Mouse (Mus musculus) frontal cortex, postnatal 14 days (tissue): ENCODE results near the gene Pola2.

Source experiments
- DNase-seq, 2 experiments: peaks; one replicate each; pipeline ENCODE4 v3.0.0; 2022; ENCODE audit warnings: low spot score in 2 of 2

Pola2 gene

DNA sequence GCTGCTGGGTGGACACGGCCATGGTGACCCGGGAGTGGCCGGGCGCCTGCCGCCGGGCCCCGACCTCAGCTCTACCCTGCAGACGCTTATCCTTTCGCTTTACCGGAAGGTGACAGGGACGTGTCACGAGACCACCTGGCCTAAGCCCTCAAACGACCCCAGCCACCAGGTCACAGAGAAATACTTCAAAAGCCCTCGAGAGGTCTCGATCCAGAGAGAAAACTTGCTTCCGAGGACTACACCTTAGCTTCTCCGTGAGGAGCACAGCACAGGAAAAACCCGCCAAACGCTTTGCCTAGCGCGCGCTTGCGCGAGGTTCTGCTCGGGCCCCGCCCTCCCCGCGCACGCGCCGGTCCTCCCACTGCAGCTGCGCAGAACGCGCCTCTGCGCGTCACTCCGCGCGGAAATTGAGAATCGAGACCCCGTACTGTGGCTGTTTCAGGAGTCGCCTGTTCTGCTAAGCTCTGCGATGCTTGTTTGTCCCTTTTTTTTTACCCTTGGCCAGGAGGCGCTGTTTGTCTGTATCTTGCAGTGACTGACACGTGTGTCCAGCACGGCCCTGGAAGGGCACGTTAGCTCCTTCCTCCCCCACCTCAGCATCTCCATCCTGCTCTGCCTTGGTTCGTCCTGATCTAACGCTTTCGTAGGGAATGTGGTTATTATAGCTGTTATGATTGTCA is at the start of gene Pola2:
Gene Pola2 (minus strand): TSS at position 320 of the 680 bp plus-strand sequence.
- peak; percentile 65 to 83 for DNase-seq

DNA sequence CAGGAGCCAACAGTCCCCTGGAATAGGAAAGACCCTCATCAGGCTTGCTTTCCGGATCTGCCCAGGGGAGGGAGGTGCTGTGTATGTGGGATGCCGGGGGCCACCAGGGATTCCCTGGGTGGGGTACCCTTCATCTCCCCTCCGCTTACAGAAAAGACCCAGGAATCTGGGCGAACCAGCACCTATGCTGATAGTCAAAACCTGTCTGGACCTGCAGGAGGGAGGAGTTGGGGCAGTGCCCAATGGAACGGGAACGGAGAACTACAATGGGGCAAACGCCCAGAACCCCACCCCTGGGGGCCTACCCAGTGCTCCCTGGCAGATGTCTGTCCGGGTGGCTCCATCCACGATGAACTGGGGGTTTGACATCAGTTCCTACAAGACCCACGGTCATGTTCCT is 49.7 kb upstream of the Pola2 start:
- DNase-seq, result no peak

DNA sequence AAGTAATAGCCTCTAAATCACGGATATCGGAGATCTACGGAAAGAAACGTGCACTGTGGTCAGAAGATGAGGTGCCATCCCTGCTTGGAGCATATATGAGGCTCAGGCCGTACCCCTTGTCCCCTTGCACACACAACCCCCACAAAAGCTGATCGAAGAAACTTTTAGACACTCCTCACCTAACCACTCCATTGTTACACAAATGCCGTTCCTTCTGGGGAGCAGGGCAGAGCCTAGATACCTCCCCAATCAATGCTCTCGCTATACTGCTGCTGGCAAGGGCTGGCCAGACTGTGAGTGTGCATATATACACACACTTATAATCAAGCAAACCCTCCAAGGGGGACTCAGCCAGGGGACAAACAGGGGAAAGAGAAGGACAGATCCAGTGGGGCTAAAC is 45.1 kb upstream of the Pola2 start:
- no peak for DNase-seq

DNA sequence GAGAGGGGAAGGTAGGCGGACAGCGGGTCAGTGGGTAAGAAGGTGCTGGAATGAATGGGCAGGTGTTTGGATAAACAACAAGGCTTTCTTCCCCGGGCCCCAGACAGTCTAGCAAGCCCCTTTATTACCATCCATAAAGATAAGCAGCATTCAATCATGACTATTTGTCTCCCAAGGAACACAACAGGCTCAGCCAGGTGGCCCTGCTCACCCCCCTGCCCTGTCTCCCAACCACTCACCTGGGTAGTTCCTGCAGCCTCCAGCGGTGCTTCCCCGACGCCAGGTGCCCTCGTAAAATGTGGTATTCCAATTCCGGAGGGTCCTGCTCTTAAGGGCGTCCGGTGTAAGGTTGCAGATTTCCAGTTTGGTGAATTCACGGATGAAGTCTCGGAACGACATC is 43.0 kb upstream of the Pola2 start:
- DNase-seq, result no peak

DNA sequence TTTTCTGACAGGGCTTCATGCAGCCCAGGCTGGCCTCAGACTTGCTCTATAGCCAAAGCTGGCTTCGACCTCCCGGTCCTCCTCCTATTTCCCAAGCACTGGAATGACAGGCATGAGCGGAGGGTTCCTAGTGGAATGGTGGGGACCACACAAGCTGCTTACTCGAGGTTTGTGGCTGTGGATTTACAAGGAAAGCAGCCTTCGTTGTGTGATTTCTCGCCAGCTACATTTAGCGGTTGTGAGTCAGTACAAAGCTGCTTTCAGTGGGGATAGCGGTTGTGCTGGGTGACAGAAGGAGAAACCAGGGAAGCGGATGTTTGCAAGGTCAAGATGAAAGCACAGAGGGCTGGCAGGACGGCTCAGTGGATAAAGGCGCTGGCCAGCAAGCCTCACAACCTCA is 41.5 kb upstream of the Pola2 start:
- DNase-seq, result no peak

DNA sequence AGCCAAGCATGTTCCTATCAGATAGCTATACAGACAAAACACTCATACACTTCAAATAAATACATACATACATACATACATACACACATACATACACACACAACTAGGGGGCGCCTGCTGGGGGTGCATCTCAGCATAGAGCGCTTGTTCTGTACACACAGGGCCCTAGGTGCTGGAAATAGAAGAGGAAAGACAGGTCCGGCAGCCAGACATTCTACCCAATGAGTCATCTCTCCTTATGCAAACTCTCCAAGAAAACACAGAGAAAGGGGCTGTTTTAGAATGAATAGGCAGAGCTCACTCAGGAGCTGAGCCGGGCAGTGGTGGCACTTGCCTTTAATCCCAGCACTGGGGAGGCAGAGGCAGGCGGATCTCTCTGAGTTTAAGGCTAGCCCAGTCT is 36.0 kb upstream of the Pola2 start:
- DNase-seq, result no peak

DNA sequence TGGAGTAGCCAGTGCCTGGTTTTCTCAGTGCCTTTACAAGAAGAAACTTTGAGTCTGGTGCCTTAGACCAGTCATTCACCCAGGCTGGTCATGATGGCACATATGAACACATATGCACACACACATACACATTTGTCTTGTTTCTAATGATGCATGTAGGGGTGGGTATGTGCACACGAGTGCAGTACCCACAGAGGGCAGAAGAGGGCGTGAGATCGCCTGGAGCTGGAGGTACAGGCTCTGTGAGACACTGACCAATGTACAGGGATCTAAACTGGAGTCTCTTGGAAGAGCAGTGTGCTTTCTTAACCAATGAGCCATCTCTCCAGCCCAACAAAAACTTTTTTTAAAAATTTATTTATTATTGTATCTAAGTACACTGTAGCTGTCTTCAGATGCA is 34.2 kb upstream of the Pola2 start:
- DNase-seq, result no peak

DNA sequence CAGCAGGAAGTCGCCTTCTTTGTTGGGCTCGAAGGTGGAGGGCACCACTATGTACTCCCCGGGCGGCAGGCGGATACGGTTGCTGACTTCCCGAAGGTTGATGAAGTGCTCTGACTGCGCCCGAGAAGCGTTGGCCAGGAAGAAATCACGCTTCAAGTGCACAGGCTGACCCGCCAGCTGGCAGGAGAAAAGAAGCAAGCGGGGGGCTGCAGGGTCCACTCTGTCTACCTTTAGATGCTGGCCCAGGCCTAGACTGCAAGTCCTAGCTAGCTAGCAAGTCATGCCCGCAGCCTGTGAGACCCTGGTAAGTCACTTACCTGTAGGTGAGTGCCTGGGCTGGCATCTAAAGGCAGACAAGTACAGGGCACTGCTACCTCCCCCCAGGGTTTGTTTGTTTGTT is 30.7 kb upstream of the Pola2 start:
- DNase-seq, result no peak

DNA sequence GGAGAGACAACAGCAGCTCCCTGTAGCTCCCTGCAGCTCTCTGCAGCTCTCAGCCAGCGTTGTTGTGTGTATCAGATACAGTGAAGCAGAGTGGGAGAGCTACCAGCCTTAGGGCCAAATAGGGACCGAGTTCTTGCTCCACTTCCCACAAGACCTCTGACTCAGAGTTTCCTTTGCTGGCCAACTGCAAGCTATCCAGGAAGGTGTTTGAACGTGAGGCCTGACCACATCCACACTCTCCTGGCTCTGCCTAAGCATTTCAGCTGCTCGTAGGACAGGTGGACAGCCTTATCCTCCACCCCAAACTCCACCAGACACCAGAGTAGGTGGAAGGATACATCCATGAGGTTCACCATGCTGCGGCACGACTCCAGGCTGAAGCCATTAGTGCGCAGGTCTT is 28.0 kb upstream of the Pola2 start:
- DNase-seq, result no peak

DNA sequence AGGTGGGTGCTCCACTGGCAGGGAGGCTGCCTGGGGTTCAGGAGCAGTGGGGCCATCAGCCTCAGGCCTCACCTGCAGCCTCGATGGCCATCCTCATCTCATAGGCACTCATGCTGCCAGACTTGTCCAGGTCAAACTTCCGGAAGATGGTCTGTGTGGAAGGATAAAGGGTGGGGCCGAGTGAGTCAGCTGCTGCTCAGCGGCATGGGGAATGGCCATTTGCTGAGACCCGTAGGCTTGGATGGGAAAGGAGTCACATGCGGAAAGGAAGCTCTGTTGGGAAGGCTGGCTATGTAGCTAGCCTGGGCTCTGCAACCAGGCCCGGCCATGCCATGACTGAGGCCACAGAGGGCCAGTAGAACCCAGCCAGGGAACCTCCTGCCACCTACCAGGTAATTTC is 27.5 kb upstream of the Pola2 start:
- DNase-seq, result no peak

DNA sequence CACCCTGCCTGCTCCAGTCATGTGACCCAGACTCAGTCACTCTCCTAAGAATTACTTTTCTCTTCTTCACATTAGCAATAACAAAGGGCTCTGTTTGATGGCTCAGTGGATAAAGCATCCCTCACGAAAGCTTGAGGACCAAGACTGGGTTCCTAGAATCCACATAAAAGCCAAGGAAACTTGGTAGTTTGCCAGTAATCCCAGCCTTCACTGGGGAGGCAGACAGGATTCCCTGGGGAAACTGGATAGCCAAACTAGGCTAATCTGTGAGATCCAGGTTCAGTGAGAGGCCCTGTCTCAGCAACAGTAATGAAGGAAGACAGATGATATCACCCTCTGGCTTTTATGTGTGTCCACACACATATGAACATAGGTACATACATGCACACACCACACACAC is 26.9 kb upstream of the Pola2 start:
- DNase-seq, result no peak

DNA sequence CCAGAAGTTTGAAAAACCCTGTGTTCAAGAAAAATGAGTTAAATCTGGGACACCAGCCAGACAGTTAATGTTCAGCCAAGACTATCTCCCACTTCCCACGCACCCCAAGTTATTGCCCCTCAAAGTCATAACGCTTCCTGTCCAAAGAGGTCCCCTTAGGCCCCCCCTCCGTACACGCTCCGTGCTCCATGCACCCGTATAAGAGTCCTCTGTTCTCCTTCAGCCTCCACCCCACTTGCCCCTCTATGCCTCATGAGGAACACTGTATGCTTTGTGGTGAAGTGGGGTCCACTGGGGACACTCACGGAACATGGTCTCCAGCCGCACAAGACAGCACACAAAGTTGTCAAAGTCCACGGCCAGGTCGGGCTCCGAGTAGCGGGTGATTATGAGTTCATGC is 26.0 kb upstream of the Pola2 start:
- DNase-seq, result no peak

DNA sequence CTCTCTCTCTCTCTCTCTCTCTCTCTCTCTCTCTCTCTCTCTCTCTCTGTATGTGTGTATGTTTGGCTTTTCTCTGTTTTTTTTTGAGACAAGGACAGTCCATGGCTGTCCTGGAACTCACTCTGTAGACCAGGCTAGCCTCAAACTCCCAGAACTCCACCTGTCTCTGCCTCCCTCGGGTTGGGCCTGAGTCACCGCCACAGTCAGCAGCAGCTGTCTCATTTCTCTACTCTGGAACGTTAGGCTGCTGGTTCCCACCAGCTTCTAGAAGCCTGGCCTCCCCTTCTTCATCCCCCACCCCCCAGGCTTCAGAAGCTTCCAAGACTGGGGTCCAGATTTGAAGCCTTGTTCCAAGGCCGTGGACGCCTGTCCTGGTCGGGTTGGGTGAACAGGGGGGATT is 25.6 kb upstream of the Pola2 start:
- DNase-seq, result no peak

DNA sequence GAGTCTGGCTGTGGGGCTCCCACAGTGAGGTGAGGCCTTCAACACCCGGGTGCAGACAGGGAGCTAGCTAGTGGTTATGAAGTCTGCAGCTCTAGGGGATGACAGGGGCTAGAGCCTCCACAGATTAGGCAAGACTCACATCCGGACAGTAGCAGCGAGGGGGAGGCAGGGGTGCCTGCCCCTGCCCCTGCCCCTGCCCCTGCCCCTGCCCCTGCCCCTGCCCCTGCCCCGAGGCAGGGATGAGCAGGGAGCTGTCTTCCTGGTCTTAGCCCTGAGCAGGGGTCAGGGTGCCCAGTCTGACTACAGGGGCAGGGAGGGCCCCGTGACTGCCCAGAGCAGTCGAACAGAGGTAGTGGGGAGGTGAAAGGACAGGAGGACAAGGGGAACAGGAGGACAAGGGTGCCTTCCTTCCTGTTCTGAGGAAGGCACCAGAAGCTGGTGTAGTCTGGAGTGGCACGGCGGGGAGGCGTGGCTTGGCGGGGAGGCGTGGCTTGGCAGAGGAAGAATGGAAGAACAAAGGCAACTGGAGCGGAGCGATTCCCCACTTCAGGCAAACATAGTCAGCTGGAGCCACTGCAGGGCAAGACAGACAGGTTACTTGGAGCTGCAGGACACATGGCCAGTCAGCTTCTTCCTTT is 24.9 kb upstream of the Pola2 start:
- DNase-seq, result peak; percentile 30 to 62

DNA sequence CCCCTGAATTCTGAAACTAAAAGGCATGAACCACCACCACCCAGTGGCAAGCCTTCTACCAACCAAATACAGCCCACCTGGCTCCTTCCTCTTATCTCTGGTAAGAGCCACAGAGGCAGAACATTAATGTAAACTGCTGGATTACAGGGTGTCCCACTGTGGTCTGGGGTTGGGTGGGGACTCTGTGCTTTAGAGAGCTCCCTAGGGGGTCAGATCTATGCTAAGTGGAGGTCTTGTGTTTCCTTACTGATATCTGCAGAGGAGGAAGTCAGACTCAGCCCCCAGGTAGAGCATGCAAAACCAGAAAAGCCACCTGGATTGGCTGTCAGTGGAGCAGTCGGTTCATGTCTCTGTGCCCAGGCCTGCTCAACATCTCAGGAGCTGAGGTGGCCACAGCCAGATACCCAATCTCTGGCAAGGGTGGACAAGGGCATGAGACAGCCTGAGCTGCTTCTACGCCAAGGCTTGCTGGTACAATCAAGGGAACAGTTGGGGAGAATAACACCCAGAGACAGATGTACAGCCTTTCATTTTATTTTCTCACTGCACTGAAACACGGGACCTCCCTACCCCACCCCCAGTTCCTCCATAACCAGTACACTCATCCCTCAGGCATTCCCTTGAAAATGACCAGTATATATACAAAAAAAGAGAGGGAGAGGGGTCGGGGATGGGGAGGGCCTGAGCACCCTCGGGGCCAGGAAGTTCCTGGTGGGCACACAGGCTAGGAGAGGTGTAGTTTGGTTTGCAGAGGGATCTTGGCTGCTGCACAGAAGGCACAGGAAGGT is 24.2 kb upstream of the Pola2 start:
- DNase-seq, result no peak

DNA sequence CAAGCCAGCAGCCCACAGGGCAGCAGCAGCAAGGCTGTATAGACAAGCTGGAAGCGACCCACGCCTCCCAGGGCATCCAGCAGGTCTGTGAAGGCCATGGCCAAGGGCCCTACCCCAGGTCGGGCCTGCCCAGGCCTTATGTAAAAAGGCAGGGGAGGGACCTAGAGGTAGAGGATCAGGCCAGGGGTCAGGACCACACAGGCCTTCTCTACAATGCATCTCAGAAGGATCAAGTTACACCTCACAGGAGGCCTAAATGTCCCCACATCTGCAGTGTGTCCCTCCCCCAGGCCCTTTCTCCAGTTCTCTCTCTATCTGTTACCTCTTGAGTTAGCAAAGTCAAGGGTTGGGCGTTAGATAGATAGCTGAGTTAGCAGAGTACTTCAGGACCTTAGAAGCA is 22.0 kb upstream of the Pola2 start, which contains the start of gene Slc22a20:
Gene Slc22a20 (minus strand): TSS at position 101 of the 400 bp plus-strand sequence.
- no peak for DNase-seq

DNA sequence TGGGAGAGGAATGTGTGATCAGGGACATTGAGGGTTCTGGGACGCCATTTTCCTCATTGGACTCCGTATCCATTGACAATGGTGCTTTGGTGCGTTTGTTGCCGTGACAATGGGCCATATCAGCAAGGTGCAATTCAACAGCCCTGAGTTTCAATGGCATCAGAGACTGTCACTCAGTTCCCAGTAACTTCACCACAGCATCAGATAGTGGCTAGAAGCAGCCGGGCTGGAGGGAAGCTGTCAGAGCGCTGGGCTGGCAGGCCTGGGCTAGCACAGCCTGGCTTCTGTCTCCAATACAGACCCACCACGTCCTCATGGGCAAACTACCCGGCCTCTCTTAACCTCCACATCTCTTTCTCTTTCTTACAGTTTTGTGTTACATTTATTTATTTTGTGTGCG is 16.5 kb upstream of the Pola2 start:
- DNase-seq, result no peak

DNA sequence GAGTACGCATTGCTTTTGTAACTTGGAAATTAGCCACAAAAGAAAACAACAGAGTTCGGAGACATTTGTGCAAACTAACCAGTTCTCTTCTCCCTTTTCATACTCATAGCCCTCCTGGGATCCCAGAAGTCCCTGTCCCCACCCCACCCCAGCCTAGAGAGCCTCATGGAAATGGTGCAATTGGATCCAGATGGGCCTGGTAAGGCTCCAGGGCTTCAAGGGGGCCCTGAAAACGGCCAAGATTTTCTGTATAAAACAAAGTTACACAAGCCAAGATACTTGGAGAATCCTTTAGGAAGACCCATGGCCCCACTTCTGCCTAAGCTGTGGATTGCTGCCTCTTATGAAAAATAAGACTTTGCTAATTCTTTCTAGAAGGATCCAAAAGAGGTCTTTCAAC is 13.7 kb upstream of the Pola2 start:
- no peak for DNase-seq

DNA sequence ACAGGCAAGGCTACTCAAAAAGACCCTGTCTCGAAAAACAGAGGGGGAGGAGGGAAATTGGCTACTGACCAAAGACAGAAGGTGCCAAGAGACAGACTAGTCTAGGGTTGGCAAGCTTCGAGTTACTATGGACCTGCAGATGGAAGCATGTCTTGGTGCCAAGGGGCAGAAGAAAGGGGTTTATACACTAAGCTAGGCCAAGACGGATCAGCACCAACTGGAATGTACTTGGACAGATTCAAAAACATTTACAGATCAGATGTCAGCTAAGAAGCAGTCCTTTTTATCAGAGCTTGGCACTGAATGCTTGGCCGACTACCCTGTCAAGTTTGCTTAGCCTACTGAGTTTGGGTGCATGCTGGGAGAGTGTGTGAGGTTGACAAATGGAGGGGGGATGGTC is 11.7 kb upstream of the Pola2 start:
- DNase-seq, result peak; percentile 19 to 39

DNA sequence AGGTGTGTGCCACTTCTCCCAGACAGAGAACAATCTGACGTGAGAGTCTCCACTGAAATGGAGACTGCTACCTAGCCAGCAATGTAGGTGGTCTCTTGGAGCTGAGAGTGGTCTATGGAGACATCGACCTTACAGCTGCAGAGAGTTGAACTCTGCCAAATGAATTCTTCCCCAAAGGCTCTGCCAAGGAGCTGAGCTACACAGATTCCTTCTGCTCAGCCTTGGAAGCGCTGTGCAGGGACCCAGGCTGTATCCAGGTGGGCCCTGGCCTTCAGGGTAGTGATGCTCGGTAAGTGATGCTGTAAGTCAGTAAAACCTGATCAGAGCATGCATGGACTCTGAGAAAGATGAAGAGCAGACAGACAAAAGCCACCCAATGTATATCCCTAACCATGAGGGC is 11.1 kb upstream of the Pola2 start:
- no peak for DNase-seq

DNA sequence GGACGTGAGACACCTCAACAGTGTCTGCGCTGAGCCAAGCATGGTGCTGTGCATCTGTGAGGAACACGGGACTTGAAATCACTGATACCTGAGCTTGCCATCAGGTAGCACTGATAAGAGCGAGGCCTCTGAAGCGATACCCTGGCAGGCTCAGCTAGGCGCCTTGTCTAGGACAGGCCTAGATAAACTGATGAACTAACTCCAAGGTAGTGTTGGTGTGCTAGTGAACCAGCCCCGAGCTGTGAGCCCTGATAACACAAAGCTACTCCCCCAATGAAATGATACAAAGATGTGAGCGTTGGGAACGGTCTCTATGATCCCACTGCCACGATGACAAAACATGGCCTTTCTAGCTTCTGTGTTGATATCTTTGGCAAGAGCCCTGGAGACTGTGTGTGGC is 3.7 kb upstream of the Pola2 start:
- DNase-seq, result no peak

DNA sequence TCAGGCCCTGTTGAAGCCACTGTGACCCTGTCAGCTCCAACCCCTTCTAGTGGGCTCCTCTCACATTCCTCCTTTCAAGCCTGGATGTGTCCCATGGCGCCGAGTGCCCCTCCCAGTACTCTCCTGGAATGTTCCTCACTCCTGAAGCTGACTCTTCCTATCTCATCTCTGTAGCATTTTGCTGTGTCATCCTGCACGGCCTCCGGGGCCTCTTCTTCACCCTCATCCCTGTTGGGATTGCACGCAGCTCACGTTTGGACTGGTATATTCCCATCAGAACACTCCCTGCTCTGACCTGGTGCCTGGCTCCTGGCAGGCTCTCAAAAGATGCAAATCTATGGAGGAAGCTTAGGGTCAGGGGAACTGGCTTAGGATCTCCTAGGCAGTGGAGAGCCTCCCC is 2.8 kb upstream of the Pola2 start:
- DNase-seq, result no peak

DNA sequence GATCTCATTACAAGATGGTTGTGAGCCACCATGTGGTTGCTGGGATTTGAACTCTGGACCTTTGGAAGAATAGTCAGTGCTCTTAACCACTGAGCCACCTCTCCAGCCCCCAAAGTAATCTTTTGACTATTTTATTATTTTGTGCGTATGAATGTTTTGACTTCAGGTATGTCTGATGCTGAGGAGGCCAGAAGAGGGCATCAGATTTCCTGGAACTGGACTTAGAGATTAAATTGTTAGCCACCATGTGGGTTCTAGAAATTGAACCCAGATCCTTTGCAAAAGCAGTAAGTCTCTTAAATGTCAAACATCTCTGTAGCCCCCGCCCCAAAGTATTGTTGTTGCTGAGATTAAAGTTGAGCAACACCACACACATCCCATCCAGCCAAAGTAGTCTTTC is 1.9 kb upstream of the Pola2 start:
- no peak for DNase-seq
